In the genomic region with DNA sequence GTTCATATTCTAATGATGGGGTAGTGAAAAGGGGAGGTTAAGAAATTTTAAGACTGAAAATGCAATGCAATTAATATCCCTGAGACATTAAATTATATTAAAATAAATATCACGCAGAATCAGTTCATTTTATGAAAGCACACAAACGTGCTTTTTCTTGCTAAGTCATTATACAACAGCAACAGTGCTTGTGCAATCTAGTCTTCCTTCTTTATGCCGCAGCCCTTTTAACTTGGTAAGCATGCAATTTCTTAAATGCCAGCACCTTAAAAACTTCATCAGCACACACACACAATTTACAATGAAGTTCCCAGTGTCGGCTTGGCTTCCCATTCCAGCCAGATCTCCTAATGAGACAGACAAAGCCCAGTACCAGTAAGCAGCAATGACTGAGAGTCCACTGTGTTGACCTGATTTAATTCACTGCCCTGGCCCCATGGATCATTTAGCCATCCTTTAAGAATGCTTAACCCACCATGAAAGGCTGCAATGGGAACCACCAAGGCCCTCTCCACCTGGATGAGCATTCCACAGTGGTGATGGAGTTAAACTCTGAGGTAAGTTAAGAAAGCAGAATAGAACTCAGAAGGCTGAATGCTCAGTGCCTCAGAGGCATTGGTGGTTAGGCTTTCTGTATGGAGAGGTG, we compare ENCODE assay signal across 13 mouse cellular contexts. TPM values are rescaled to one million over a fixed set of nuclear protein-coding genes. Genes with fewer than 3 reads are reported as not detected.
A peak's percentile ranks its signal among the peaks of the same experiment; 100 is the strongest.
DNase-seq lines count a peak whose midpoint lies in the region; ATAC-seq and TF ChIP-seq lines count a peak whose summit lies in the region.
"Had no signal": no experiment of that assay in that cellular context is flagged by ENCODE, and none has a peak within 500 bp of the region (broad histone marks: within the 10 kb centered on the region; RNA-seq: fewer than 3 reads in every experiment).

No protein-coding gene starts in this region.

- DNase-seq in midbrain, postnatal 0 days (ENCODE audit: low spot score), result no peak
- peak; percentile 11 for DNase-seq in embryo, embryonic 11.5 days (ENCODE audit: low read depth, low spot score)
- DNase-seq in thymus, postnatal 36 days, result no peak
- DNase-seq in gastrocnemius, adult 2 months, result no peak
- no peak for DNase-seq in cerebellum, adult 9-10 months
- DNase-seq: cerebellum, postnatal 36 days; heart, adult 2 months; heart, postnatal 36 days; lung, postnatal 4 days; thymus, adult 2 months had no signal

- H3K27ac ChIP-seq in midbrain, embryonic 12.5 days (replicated peaks), result 0 out of 2 replicates have a peak overlapping the region, but pooled peaks have one; percentile 27
- H3K27ac ChIP-seq in midbrain, postnatal 0 days (ENCODE audit: low read depth, low read length), result no peak overlapping the region
- peak overlapping the region; percentile 55 for H3K27ac ChIP-seq in hindbrain, embryonic 13.5 days
- H3K27ac ChIP-seq in gastrocnemius, adult 2 months, result no peak overlapping the region
- H3K27ac ChIP-seq: heart, adult 2 months; liver, embryonic 15.5 days had no signal

- peak; percentile 47; the same call in 1 of the 2 replicates for ATAC-seq in midbrain, embryonic 12.5 days (ENCODE audit: low FRiP score, low read depth)
- no peak for ATAC-seq in midbrain, postnatal 0 days (ENCODE audit: low FRiP score)
- no peak for ATAC-seq in hindbrain, embryonic 13.5 days (ENCODE audit: low FRiP score)

- 0 out of 2 replicates have a peak overlapping the region, but pooled peaks have one; percentile 10 for H3K4me2 ChIP-seq in midbrain, embryonic 12.5 days (replicated peaks)
- H3K4me2 ChIP-seq in midbrain, postnatal 0 days (ENCODE audit: low read depth, low read length, poor library complexity, severe bottlenecking), result no peak overlapping the region
- H3K4me2 ChIP-seq in hindbrain, embryonic 13.5 days, result no peak overlapping the region
- H3K4me2 ChIP-seq: liver, embryonic 15.5 days had no signal

- H3K9me3 ChIP-seq in midbrain, embryonic 12.5 days, result no peaks in the 10 kb centered on the region
- no peaks in the 10 kb centered on the region for H3K9me3 ChIP-seq in midbrain, postnatal 0 days (ENCODE audit: low read length)
- H3K9me3 ChIP-seq in hindbrain, embryonic 13.5 days, result no peaks in the 10 kb centered on the region
- H3K9me3 ChIP-seq: liver, embryonic 15.5 days had no signal

- no peak for TF ChIP-seq CTCF in midbrain, postnatal 0 days (IDR thresholded peaks at IDR 0.05)
- TF ChIP-seq CTCF in gastrocnemius, adult 2 months (IDR thresholded peaks at IDR 0.05), result no peak

- H3K4me1 ChIP-seq in midbrain, embryonic 12.5 days, result peaks cover 27% of the 10 kb centered on the region
- H3K4me1 ChIP-seq in midbrain, postnatal 0 days (ENCODE audit: insufficient read depth, low read length), result no peaks in the 10 kb centered on the region
- H3K4me1 ChIP-seq in hindbrain, embryonic 13.5 days (replicated peaks), result peaks cover 29% of the 10 kb centered on the region
- H3K4me1 ChIP-seq: liver, embryonic 15.5 days had no signal

- intact Hi-C loops in gastrocnemius, adult 2 months (cut with DNase I), result no loop called here

- H3K4me3 ChIP-seq in midbrain, embryonic 12.5 days, result no peak overlapping the region
- no peak overlapping the region for H3K4me3 ChIP-seq in midbrain, postnatal 0 days (ENCODE audit: low read depth, low read length)
- no peak overlapping the region for H3K4me3 ChIP-seq in hindbrain, embryonic 13.5 days
- no peak overlapping the region for H3K4me3 ChIP-seq in gastrocnemius, adult 2 months
- H3K4me3 ChIP-seq: heart, adult 2 months; liver, embryonic 15.5 days had no signal

- no peaks in the 10 kb centered on the region for H3K27me3 ChIP-seq in midbrain, embryonic 12.5 days
- H3K27me3 ChIP-seq in midbrain, postnatal 0 days (ENCODE audit: insufficient read depth, low read length), result no peaks in the 10 kb centered on the region
- H3K27me3 ChIP-seq in hindbrain, embryonic 13.5 days, result 0 out of 2 replicates have a peak, but pooled peaks cover 4% of the 10 kb centered on the region
- H3K27me3 ChIP-seq: liver, embryonic 15.5 days had no signal

- H3K9ac ChIP-seq in midbrain, embryonic 12.5 days (replicated peaks), result no peak overlapping the region
- no peak overlapping the region for H3K9ac ChIP-seq in midbrain, postnatal 0 days (replicated peaks; ENCODE audit: low read length, poor library complexity, severe bottlenecking)
- H3K9ac ChIP-seq in hindbrain, embryonic 13.5 days, result no peak overlapping the region
- H3K9ac ChIP-seq: liver, embryonic 15.5 days had no signal

- peaks cover 3% of the 10 kb centered on the region; the same call in 1 of the 2 replicates for H3K36me3 ChIP-seq in midbrain, embryonic 12.5 days
- H3K36me3 ChIP-seq in midbrain, postnatal 0 days (ENCODE audit: insufficient read depth, low read length), result no peaks in the 10 kb centered on the region
- no peaks in the 10 kb centered on the region for H3K36me3 ChIP-seq in hindbrain, embryonic 13.5 days
- H3K36me3 ChIP-seq: liver, embryonic 15.5 days had no signal

- 26% methylated on average over 4 of the region's 4 CpGs for WGBS in midbrain, embryonic 12.5 days
- 59% methylated on average over 4 of the region's 4 CpGs for WGBS in midbrain, postnatal 0 days
- WGBS in hindbrain, embryonic 13.5 days, result 31% methylated on average over 4 of the region's 4 CpGs

RNA-seq across cellular contexts. Expression of gene Tle4, which starts 32.3 kb away (rescaled TPM):
- 35.1 and 40.4 TPM in 2 replicates for polyA plus RNA-seq in midbrain, embryonic 12.5 days (2016; fragmentation: Nextera tagmentation; extraction: Ambion mirVana)
- total RNA-seq in midbrain, postnatal 0 days (2014; rRNA removed), result 54.6 and 69.8 TPM in 2 replicates
- polyA plus RNA-seq in midbrain, postnatal 0 days (2015; fragmentation: Nextera tagmentation; extraction: Ambion mirVana), result 20.4 and 21.4 TPM in 2 replicates
- polyA plus RNA-seq in hindbrain, embryonic 13.5 days (2015; fragmentation: Nextera tagmentation; extraction: Ambion mirVana), result 26.0 and 27.0 TPM in 2 replicates
- total RNA-seq in gastrocnemius, adult 2 months (2021), result 10 to 100 TPM; 17.8 to 20.8 TPM

Comparison
In these comparisons a context has a peak if more than half of its experiments do, and no peak if none do; other contexts are left out.
1. H3K27ac ChIP-seq: peak in midbrain, embryonic 12.5 days (single experiment) and hindbrain, embryonic 13.5 days (single experiment); none in midbrain, postnatal 0 days (single experiment) and gastrocnemius, adult 2 months (single experiment).